Mouse (Mus musculus): ENCODE results near the gene Gm5591. TPM values are rescaled to one million over a fixed set of nuclear protein-coding genes. Genes with fewer than 3 reads are reported as not detected.
"Not testable (repeated sequence)": the region's sequence is repeated elsewhere in the genome, so short reads cannot be mapped to it uniquely, and the experiment has no call there.

Gene Gm5591
- total RNA-seq (2021) = not detected
- long read RNA-seq, experiment 1 = 0 reads
- long read RNA-seq, experiment 2 = 0 reads

DNA sequence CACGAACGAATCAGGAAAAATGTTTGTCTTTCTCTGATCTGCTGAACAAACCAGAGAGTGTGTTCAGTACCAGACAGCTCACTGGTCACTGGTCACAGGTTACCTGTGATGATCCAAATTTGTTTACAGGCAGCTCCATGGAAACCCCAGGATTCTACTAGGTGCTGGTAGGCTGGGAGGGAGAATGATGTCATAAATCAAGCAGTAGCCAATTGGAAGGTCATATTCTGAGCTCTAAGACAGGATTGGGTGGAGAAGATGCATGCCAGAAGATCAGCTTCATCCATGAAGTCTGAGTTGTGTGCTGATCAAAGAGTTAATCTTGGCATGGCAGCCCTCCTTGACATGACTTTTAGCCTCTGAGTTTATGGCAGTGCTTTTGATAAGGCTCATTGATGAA lies at the start of gene Gm5591:
TSS of gene Gm5591 (minus strand) at position 101 of the 400 bp plus-strand sequence.
- DNase-seq (ENCODE audit: low spot score in 2 of 2) = not testable (repeated sequence)

DNA sequence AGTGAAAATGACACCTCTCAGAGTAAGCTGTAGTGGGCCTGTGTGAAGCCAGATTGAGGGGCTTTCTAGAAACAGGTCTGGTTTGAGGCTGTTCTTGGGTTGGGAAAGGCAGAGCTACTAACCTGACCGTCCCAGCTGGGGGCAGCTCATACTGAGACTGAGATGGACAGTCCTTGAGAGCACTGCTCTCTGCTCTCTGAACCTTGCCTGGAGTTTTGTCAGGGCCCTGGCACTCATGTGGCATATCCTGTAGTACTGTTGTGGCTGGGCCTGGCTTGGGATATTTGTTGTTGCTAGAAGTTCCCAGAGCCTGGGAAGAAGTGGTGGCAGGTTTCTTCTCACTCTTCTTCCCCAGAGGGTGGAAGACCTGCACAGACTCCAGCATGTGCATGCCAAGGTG lies 39.5 kb downstream of the Gm5591 start:
- not testable (repeated sequence) for DNase-seq (ENCODE audit: low spot score in 2 of 2)
